Mouse (Mus musculus) ES-Bruce4 (cell line): ENCODE measurements around the gene Acadm.

ENCODE experiments used
- CTCF ChIP-seq: IDR thresholded peaks from one replicate; pipeline ENCODE4 v1.8.1; 2011; ENCODE audit warnings: low read depth, low read length
- EP300 ChIP-seq: IDR thresholded peaks from 2 replicates; pipeline ENCODE4 v1.6.1; 2011; ENCODE audit warnings: low read depth, low read length; ENCODE audit not compliant: insufficient read depth

DNA sequence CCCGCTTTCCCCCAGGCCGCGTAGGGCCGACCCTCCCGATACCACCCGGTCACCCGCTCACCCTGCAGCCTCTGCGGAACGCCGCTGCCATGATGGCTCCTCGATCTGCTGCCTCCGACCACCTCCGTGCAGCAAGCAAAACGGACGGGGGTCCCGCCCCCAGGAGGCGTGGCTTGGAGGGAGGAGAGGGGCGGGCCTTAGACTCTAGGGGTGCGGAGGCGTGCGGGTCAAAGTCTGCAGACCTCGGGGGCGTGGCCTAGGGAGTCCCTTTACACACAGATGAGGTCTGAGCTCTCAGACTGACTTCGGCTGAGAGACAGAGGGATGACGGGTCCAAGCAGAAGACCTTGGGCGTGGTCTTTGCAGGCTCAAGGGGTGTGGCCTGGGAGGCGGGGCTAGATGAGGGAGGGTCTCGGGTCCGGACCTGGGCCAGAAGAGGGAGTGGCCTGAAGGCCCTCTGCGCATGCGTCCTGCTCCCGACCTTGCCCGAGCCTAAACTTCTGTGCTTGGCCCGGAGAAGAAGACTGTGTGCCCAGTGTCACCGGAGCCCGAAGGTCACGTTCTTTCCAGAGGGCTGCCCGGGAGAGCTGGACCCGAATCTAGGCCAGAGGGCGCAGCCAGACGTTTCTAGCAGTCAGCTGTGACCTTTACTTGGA is at the start of gene Acadm:
- TF ChIP-seq CTCF (no peak), EP300 (no peak)
